Mouse (Mus musculus) liver, adult 2 months (tissue): Measurements from ENCODE around the gene Tango6.

Experiments used
- CTCF ChIP-seq: fragments of 200-500 bp; IDR thresholded peaks from 2 replicates; pipeline ENCODE4 v1.5.1; 2011; ENCODE audit warnings: low read depth, low read length, control low read depth
- POLR2A ChIP-seq: fragments of 200-500 bp; IDR thresholded peaks from 2 replicates; pipeline ENCODE4 v1.6.1; 2011; ENCODE audit warnings: low read length, control low read depth; ENCODE audit not compliant: insufficient read depth; ENCODE audit errors: extremely low read depth

DNA sequence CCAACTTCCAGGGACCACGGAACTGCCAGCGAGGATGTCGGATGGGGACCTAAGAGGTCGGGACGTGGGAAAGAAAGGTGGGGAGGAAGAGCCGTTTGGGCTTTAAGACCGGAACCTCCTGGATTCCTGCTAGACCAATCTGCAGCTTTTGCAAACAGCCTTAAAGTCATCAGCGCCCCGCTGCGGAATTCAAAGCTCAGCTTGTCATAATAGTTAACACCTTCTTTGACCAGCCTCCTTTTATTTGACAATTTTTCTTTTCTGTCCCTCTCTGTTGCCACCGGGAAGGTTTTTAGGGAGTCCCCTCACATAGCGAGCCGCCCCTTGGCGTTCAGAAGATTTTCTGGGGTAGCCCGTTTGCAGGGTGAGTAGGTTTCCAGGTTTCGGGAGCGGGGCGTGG is 187.2 kb downstream of the Tango6 start, which contains the start of gene Has3:
- TF ChIP-seq CTCF (no peak), POLR2A (no peak)
